Mouse (Mus musculus): Measurements from ENCODE around the gene Gm28308. TPM values are rescaled to one million over a fixed set of nuclear protein-coding genes. Genes with fewer than 3 reads are reported as not detected.

The Gm28308 gene
- total and polyA plus RNA-seq, 3 experiments = not detected

GRCm38 (mm10) chr6:52235866-52236265, 22.7 kb upstream of the Gm28308 start:
- no peaks in the 10 kb centered on the region for H3K36me3 ChIP-seq (ENCODE audit: control insufficient read depth in 1 of 2, insufficient read depth in 2 of 2, low read length in 2 of 2)
- no peaks in the 10 kb centered on the region for H3K27me3 ChIP-seq (ENCODE audit: control insufficient read depth in 1 of 2, insufficient read depth in 2 of 2, low read length in 2 of 2)

GRCm38 (mm10) chr6:52235267-52235666, 22.1 kb upstream of the Gm28308 start:
- H3K27ac ChIP-seq (ENCODE audit: control insufficient read depth, low read depth, low read length) = no peak overlapping the region
- H3K4me1 ChIP-seq (ENCODE audit: control insufficient read depth in 1 of 2, insufficient read depth in 2 of 2, low read length in 2 of 2) = no peaks in the 10 kb centered on the region
- H3K79me2 ChIP-seq (ENCODE audit: control insufficient read depth, insufficient read depth, low read length, poor library complexity) = no peaks in the 10 kb centered on the region
- no peaks in the 10 kb centered on the region for H3K27me3 ChIP-seq (ENCODE audit: control insufficient read depth in 1 of 2, insufficient read depth in 2 of 2, low read length in 2 of 2)
- H3K36me3 ChIP-seq (ENCODE audit: control insufficient read depth in 1 of 2, insufficient read depth in 2 of 2, low read length in 2 of 2) = no peaks in the 10 kb centered on the region
- no peak overlapping the region for H3K4me3 ChIP-seq (ENCODE audit: control insufficient read depth in 1 of 2, insufficient read depth in 1 of 2, low read depth in 2 of 2, low read length in 2 of 2)
- H3K9me3 ChIP-seq (replicated peaks; ENCODE audit: insufficient read depth, low read length) = no peaks in the 10 kb centered on the region
- H3K9ac ChIP-seq (ENCODE audit: control insufficient read depth, low read depth, low read length, poor library complexity, severe bottlenecking) = no peak overlapping the region
- TF ChIP-seq GABPA (IDR thresholded peaks at IDR 0.05; ENCODE audit: low read depth, low read length) (no peak), HCFC1 (IDR thresholded peaks at IDR 0.05; ENCODE audit: low read depth, low read length) (no peak), USF2 (IDR thresholded peaks at IDR 0.05; ENCODE audit: borderline replicate concordance in 1 of 2, insufficient read depth in 1 of 2, low read depth in 1 of 2, low read length in 2 of 2) (no peak), MEF2A (IDR thresholded peaks at IDR 0.05; ENCODE audit: extremely low read depth, insufficient replicate concordance, low read depth, low read length, poor library complexity, severe bottlenecking) (no peak)
- no peak for DNase-seq (ENCODE audit: low read depth, low spot score)

More at GRCm38 (mm10) chr6:52235866-52236265, 22.7 kb upstream of the Gm28308 start:
- no peak overlapping the region for H3K27ac ChIP-seq (ENCODE audit: control insufficient read depth, low read depth, low read length)
- no peak overlapping the region for H3K4me3 ChIP-seq (ENCODE audit: control insufficient read depth in 1 of 2, insufficient read depth in 1 of 2, low read depth in 2 of 2, low read length in 2 of 2)
- no peaks in the 10 kb centered on the region for H3K79me2 ChIP-seq (ENCODE audit: control insufficient read depth, insufficient read depth, low read length, poor library complexity)
- H3K4me1 ChIP-seq (ENCODE audit: control insufficient read depth in 1 of 2, insufficient read depth in 2 of 2, low read length in 2 of 2) = no peaks in the 10 kb centered on the region
- TF ChIP-seq ZC3H11A (IDR thresholded peaks at IDR 0.05; ENCODE audit: low read depth, low read length) = no peak
- TF ChIP-seq UBTF (IDR thresholded peaks at IDR 0.05; ENCODE audit: borderline replicate concordance, insufficient read depth, low read depth, low read length) = no peak
- no peak for TF ChIP-seq CHD2 (IDR thresholded peaks at IDR 0.05; ENCODE audit: low read length)
- no peak for TF ChIP-seq JUND (IDR thresholded peaks at IDR 0.05; ENCODE audit: low read depth, low read length)
- no peak for TF ChIP-seq POLR2AphosphoS5 (IDR thresholded peaks at IDR 0.05; ENCODE audit: borderline replicate concordance, low read depth, low read length)
- TF ChIP-seq E2F4 (IDR thresholded peaks at IDR 0.05; ENCODE audit: borderline replicate concordance, low read depth, low read length) = no peak
- TF ChIP-seq GATA1 (IDR thresholded peaks at IDR 0.05; ENCODE audit: low read depth, low read length) = no peak
- TF ChIP-seq CTCF (IDR thresholded peaks at IDR 0.05 in 2 of 3, conservative IDR thresholded peaks at IDR 0.05 in 1 of 3; ENCODE audit: control insufficient read depth in 1 of 3, insufficient read depth in 1 of 3, low read depth in 2 of 3, low read length in 3 of 3, poor library complexity in 1 of 3, severe bottlenecking in 1 of 3) = no peak
- TF ChIP-seq EP300 (IDR thresholded peaks at IDR 0.05; ENCODE audit: low read depth in 1 of 2, low read length in 2 of 2) = no peak
- DNase-seq (ENCODE audit: low read depth, low spot score) = no peak
- no peaks in the 10 kb centered on the region for H3K9me3 ChIP-seq (replicated peaks; ENCODE audit: insufficient read depth, low read length)
- no peak overlapping the region for H3K9ac ChIP-seq (ENCODE audit: control insufficient read depth, low read depth, low read length, poor library complexity, severe bottlenecking)
